ENCODE assay signal across 15 mouse cellular contexts in genomic region chr9:116728655-116729054, GRCm38 (mm10).
"Had no signal": no experiment of that assay in that cellular context is flagged by ENCODE, and none has a peak within 500 bp of the region (broad histone marks: within the 10 kb centered on the region; RNA-seq: fewer than 3 reads in every experiment).

No protein-coding gene starts in this region.

- H3K4me1 ChIP-seq: liver, embryonic 13.5 days; megakaryocyte, embryonic 14.5 days; midbrain, embryonic 10.5 days; midbrain, embryonic 13.5 days had no signal

- H3K9me3 ChIP-seq: liver, embryonic 13.5 days; midbrain, embryonic 10.5 days; midbrain, embryonic 13.5 days had no signal

- DNase-seq: kidney, adult 2 months; kidney, postnatal 25 days; layer of hippocampus, postnatal 36 days; liver, embryonic 13.5 days; thymus, adult 2 months; thymus, postnatal 14 days; thymus, postnatal 4 days had no signal

- H3K27ac ChIP-seq: hindbrain, postnatal 0 days; kidney, postnatal 0 days; left cerebral cortex, adult 2 months; liver, embryonic 13.5 days; midbrain, embryonic 10.5 days; midbrain, embryonic 13.5 days had no signal

- H3K4me3 ChIP-seq: left cerebral cortex, adult 2 months; liver, embryonic 13.5 days; megakaryocyte, embryonic 14.5 days; midbrain, embryonic 10.5 days; midbrain, embryonic 13.5 days had no signal

- H3K36me3 ChIP-seq: liver, embryonic 13.5 days; midbrain, embryonic 10.5 days; midbrain, embryonic 13.5 days had no signal

- H3K4me2 ChIP-seq: liver, embryonic 13.5 days; midbrain, embryonic 13.5 days had no signal

- H3K9ac ChIP-seq: liver, embryonic 13.5 days; midbrain, embryonic 13.5 days had no signal

- ATAC-seq: hindbrain, postnatal 0 days; inflammation-experienced regulatory T-cells, adult 6 months; intestine, embryonic 16.5 days; midbrain, embryonic 13.5 days had no signal

- H3K27me3 ChIP-seq: liver, embryonic 13.5 days; megakaryocyte, embryonic 14.5 days; midbrain, embryonic 13.5 days had no signal
